Mouse (Mus musculus) ES-Bruce4 (cell line): ENCODE data around the gene Olfr740.

Experiments used
- CTCF ChIP-seq: IDR thresholded peaks from one replicate; pipeline ENCODE4 v1.8.1; 2011; ENCODE audit warnings: low read depth, low read length
- EP300 ChIP-seq: IDR thresholded peaks from 2 replicates; pipeline ENCODE4 v1.6.1; 2011; ENCODE audit warnings: low read depth, low read length; ENCODE audit not compliant: insufficient read depth

- TF ChIP-seq CTCF: no peak
- no peak for TF ChIP-seq EP300
Measured at GRCm38 (mm10) chr14:50472438-50472837, 27.1 kb downstream of the Olfr740 start, which contains the start of gene Olfr741.
